Mouse (Mus musculus): ENCODE measurements around the gene Cpne5.
A peak's percentile ranks its signal among the peaks of the same experiment; 100 is the strongest.
"Not testable (repeated sequence)": the region's sequence is repeated elsewhere in the genome, so short reads cannot be mapped to it uniquely, and the experiment has no call there.

The Cpne5 gene

GRCm38 (mm10) chr17:29137906-29138305 is 100.1 kb downstream of the Cpne5 start:
- no peak for DNase-seq (ENCODE audit: low read depth, low spot score)

- no peak for DNase-seq (ENCODE audit: low read depth, low spot score)
Measured at GRCm38 (mm10) chr17:29136236-29136635, 101.7 kb downstream of the Cpne5 start.

GRCm38 (mm10) chr17:29135066-29135465 is 102.9 kb downstream of the Cpne5 start:
- DNase-seq (ENCODE audit: low read depth, low spot score), result no peak

- no peak for DNase-seq (ENCODE audit: low read depth, low spot score)
Measured at GRCm38 (mm10) chr17:29129341-29129740, 108.6 kb downstream of the Cpne5 start.

- DNase-seq (ENCODE audit: low read depth, low spot score), result no peak
Measured at GRCm38 (mm10) chr17:29126561-29126960, 111.4 kb downstream of the Cpne5 start.

GRCm38 (mm10) chr17:29123578-29124174 is 114.3 kb downstream of the Cpne5 start:
- DNase-seq (ENCODE audit: low read depth, low spot score), result no peak

DNA sequence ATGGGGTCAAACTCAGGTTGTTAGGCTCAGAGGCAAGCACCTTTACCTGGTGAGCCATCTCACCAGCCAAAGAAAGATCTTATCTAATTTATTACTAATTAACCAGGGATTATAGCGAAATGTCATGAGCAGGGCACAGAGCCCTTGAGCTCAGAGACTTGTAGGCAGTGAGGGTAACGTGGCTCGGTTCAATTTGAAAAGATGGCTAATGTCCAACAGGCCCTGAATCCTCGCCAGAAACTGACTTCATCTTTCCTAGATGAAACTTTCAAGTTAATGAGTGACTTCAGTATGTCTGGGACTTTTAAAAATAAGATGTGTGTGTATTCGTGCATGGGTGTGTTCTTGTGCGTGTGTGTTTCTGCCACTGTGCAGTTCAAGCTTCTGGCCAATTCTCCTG is 115.2 kb downstream of the Cpne5 start:
- DNase-seq (ENCODE audit: low read depth, low spot score), result no peak

GRCm38 (mm10) chr17:29120666-29121065 is 117.3 kb downstream of the Cpne5 start:
- DNase-seq (ENCODE audit: low read depth, low spot score), result no peak

DNA sequence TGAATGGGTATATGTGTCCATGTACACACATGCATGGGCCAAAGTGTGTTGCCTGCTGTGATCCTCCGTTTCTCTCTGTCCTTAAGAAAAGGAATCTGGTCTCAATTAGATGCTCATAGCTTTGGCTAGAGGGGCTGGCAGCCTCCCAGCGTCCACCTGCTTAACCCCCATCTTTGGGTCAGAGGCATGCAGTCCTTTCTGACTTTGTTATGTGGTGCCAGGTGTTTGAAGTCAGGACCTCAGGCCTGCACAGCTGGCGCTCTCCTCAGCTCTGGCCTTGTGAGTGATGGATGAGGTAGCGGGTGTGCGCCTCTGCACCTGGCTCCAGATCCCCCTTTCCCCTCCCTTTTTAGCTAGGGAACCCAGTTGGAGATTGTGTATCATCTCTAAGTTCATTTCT is 119.9 kb downstream of the Cpne5 start:
- DNase-seq (ENCODE audit: low read depth, low spot score), result peak; percentile 71

GRCm38 (mm10) chr17:29117006-29117648 is 120.8 kb downstream of the Cpne5 start:
- DNase-seq (ENCODE audit: low read depth, low spot score), result no peak

DNA sequence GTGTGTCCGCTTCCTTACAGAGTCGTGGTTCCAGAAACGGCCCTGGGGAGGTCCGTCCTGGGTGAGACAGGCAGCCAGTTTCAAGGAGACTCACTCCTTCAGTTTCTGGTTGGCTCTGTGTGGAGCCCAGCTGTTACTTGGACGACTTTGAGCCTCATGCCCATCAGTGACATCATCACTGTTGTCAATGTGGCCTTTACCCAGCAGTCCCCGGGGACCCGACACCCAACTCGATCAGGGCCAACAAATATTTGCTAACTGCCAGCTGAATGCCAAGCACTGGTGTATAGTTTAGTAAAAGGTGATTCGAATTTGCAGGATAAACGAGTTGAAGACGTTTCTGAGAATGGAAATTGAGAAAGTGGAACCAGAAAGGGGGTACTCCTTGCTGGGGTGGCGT is 121.9 kb downstream of the Cpne5 start:
- DNase-seq (ENCODE audit: low read depth, low spot score), result no peak

- DNase-seq (ENCODE audit: low read depth, low spot score), result no peak
Measured at GRCm38 (mm10) chr17:29113591-29114352, 124.2 kb downstream of the Cpne5 start, which contains the start of gene Rab44. Rab44 (plus strand) TSS chr17:29114145.

DNA sequence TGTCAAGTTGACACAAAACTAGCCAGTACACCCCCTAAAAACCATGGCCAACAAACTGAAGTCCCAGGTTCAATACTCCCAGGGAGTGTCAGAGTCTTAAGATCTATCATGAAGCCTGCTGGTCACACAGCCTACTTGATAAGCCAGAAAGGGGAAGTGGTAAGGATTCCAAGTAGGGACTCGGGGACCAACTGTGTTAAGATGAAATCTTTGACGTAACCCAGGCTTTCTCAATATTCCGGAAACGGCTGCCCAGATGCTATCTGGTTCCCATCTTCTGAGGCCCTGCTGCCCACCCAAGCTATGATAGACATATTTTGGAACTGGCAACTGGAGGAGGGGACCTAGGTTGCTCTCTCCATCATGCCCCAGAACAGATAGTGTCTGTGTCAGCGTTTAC is 126.6 kb downstream of the Cpne5 start:
- DNase-seq (ENCODE audit: low read depth, low spot score), result no peak

DNA sequence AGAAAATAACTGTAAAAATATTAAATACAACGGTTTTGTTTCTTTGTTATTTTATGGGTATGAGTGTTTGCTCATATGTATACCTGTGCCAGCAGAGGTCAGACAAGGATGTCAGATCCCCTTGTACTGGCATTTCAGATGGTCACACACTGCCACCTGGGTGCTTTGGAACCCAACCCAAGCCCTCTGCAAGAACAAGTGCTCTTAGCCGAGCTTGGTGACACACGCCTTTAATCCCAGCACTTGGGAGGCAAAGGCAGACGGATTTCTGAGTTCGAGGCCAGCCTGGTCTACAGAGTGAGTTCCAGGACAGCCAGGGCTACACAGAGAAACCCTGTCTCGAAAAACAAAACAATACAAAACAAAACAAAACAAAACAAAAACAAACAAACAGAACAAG is 127.6 kb downstream of the Cpne5 start:
- not testable (repeated sequence) for DNase-seq (ENCODE audit: low read depth, low spot score)
